Mouse (Mus musculus) liver, adult 2 months (tissue): ENCODE measurements at regions not wholly inside any gene's neighbourhood (a gene's known extent, or its start where the extent isn't known, plus 50 kb on each side); places are given as distances from the start of the nearest gene placed in this dataset.
A peak's percentile ranks its signal among the peaks of the same experiment; 100 is the strongest.

ENCODE experiments used
- DNase-seq: peaks from one replicate; pipeline ENCODE4 v3.0.0-alpha.2; 2011; ENCODE audit warnings: low read depth, low spot score; ENCODE audit errors: extremely low read depth
- H3K27ac ChIP-seq: fragments of 200-500 bp; replicated peaks from 2 replicates; pipeline ENCODE4 v1.5.1; 2012; ENCODE audit warnings: low read depth, mild to moderate bottlenecking, control low read depth, inconsistent platforms, low read length; ENCODE audit not compliant: insufficient read depth
- H3K27me3 ChIP-seq: fragments of 200-500 bp; 2 replicates; pipeline ENCODE4 v1.6.1; 2012; ENCODE audit warnings: mild to moderate bottlenecking, moderate library complexity, low read length, inconsistent platforms; ENCODE audit not compliant: control insufficient read depth, insufficient read depth
- H3K36me3 ChIP-seq: fragments of 200-500 bp; 2 replicates; pipeline ENCODE4 v1.6.1; 2012; ENCODE audit warnings: low read length, inconsistent platforms; ENCODE audit not compliant: control insufficient read depth, insufficient read depth
- H3K4me1 ChIP-seq: fragments of 200-500 bp; 2 replicates; pipeline ENCODE4 v1.6.1; 2011; ENCODE audit warnings: low read length; ENCODE audit not compliant: control insufficient read depth, insufficient read depth
- H3K4me3 ChIP-seq: fragments of 200-500 bp; 2 replicates; pipeline ENCODE4 v1.5.1; 2011; ENCODE audit warnings: low read depth, mild to moderate bottlenecking, control low read depth, low read length, moderate library complexity; ENCODE audit not compliant: insufficient read depth
- H3K79me2 ChIP-seq: fragments of 200-500 bp; 2 replicates; pipeline ENCODE4 v1.6.1; 2012; ENCODE audit warnings: inconsistent platforms, mild to moderate bottlenecking, low read length, moderate library complexity; ENCODE audit not compliant: control insufficient read depth, insufficient read depth
- H3K9ac ChIP-seq: fragments of 200-500 bp; 2 replicates; pipeline ENCODE4 v1.6.1; 2012; ENCODE audit warnings: low read depth, mild to moderate bottlenecking, control low read depth, inconsistent platforms, low read length
- CTCF ChIP-seq: fragments of 200-500 bp; IDR thresholded peaks from 2 replicates; pipeline ENCODE4 v1.5.1; 2011; ENCODE audit warnings: low read depth, low read length, control low read depth
- POLR2A ChIP-seq: fragments of 200-500 bp; IDR thresholded peaks from 2 replicates; pipeline ENCODE4 v1.6.1; 2011; ENCODE audit warnings: low read length, control low read depth; ENCODE audit not compliant: insufficient read depth; ENCODE audit errors: extremely low read depth
- WGBS: fragments of 180-500 bp; shearing (Covaris S2); methylation state at CpG from one replicate; pipeline ENCODE4 v1.1.7; 2018; 5-methylcytosine and 5-hydroxymethylcytosine counted together

DNA sequence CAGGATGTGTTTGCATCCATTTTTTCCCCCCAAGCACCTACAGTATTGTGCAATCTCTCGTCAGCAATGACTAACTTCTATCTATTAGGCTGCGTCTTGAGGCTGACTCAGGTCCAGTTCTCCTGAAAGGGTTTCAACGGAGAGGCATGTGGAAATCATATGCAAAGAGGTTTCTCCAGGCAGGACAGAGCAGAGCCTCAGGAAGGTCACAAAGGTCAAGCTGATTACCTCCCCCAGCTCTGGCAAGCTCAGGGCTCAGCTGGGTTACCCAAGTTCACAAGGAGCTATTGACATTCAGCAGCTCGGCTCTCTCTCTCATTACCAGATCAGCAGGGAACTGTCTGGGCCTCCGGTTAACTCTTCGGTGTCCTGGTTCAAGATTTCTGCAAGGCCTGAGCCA, 166.0 kb upstream of the Nrip1 start:
- peak; percentile 75 for DNase-seq
- no peak overlapping the region for H3K4me3 ChIP-seq
- TF ChIP-seq POLR2A = no peak
- no peak for TF ChIP-seq CTCF
- H3K9ac ChIP-seq = no peak overlapping the region
- WGBS = 3% methylated on average over 6 of the region's 6 CpGs
- H3K4me1 ChIP-seq = peaks cover 5% of the 10 kb centered on the region; the same call in 1 of the 2 replicates
- no peaks in the 10 kb centered on the region for H3K36me3 ChIP-seq
- H3K27me3 ChIP-seq = no peaks in the 10 kb centered on the region
- no peak overlapping the region for H3K27ac ChIP-seq
- no peaks in the 10 kb centered on the region for H3K79me2 ChIP-seq

DNA sequence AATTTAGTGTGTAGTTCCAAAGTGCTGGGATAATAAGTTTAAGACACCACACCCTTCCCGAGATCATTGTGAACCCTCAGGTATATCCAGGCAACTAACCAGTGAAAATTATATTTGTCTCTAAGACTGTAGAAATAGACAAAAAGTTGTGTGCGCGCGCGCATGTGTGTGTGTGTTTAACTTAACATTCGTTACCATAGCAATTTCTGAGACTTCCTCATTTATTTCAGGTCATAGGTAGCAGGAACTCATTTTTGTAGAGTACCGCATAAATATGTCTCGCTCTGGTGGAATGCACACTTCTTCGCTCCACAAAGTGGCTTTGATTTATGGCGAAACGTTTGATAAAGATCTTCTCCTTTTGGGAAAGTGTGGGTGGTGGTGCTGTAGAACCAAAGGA, 164.2 kb upstream of the Nrip1 start:
- DNase-seq = no peak
- 92% methylated on average over 11 of the region's 11 CpGs for WGBS
- no peak for TF ChIP-seq POLR2A
- TF ChIP-seq CTCF = no peak
- Histone ChIP-seq H3K27me3 (no peaks in the 10 kb centered on the region), H3K79me2 (no peaks in the 10 kb centered on the region), H3K4me3 (no peak overlapping the region), H3K27ac (no peak overlapping the region), H3K36me3 (no peaks in the 10 kb centered on the region), H3K9ac (no peak overlapping the region), H3K4me1 (peaks cover 5% of the 10 kb centered on the region; the same call in 1 of the 2 replicates)

DNA sequence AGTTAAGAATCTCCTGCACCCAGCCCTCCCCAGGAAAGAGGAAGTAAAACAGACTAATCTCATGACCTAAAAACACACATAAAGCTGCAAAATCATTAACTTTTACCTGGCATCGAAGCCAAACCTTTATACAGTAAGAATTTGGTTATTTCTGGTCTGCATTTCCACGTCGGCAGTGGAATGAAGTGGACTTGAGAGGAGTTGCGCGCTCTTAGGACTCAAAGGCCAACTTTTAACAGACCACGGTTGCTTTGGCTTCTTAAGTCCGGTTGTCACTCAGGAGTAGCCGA, 159.2 kb upstream of the Nrip1 start:
- no peaks in the 10 kb centered on the region for H3K36me3 ChIP-seq
- H3K4me3 ChIP-seq = no peak overlapping the region
- H3K27me3 ChIP-seq = no peaks in the 10 kb centered on the region
- WGBS = 52% methylated on average over 8 of the region's 8 CpGs
- DNase-seq = peak; percentile 54
- H3K79me2 ChIP-seq = no peaks in the 10 kb centered on the region
- no peak overlapping the region for H3K27ac ChIP-seq
- peaks cover 7% of the 10 kb centered on the region; the same call in 1 of the 2 replicates for H3K4me1 ChIP-seq
- TF ChIP-seq CTCF (no peak), POLR2A (no peak)
- no peak overlapping the region for H3K9ac ChIP-seq

DNA sequence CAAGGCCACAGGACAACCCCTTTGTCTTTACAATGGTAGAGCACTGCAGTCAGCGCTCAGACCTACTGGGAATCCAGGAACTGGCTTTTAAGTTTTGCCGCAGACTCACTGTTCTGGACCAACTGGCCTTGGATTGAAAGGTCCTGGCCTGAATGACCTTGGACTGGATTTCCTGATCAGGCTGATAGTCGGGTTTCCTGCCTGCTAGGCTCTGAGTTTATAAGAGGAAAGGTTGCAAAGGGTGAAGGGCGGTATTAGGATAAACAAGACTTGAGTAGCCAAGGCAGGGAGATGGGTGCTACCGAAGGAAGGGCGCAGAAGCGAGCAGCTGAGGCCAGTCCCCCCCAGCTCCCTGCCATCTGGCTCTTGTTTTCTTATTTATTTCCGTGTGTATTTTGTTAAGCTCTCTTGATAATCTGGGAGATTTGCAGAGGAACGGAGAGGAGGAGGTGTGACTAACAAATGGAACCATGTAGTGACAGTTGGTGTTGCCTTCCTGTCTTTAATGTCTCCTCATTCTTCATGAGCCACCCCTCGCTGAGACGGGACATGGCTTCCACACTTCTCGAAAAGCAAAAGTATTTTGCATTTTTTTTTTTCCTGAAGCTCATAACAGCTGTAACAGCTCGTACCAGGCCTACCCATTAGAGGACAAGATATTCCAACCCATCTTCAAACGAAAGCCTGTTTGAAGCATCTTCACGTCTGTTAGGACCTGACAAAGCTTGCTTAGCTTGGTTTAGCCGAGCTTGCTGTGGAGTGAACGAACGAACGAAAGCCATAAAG, 158.7 kb upstream of the Nrip1 start:
- Histone ChIP-seq H3K9ac (no peak overlapping the region), H3K79me2 (no peaks in the 10 kb centered on the region), H3K4me3 (no peak overlapping the region), H3K36me3 (no peaks in the 10 kb centered on the region), H3K27me3 (no peaks in the 10 kb centered on the region), H3K27ac (no peak overlapping the region), H3K4me1 (peaks cover 7% of the 10 kb centered on the region; the same call in 1 of the 2 replicates)
- peak; percentile 79 for DNase-seq
- TF ChIP-seq POLR2A = no peak
- 61% methylated on average over 19 of the region's 19 CpGs for WGBS

DNA sequence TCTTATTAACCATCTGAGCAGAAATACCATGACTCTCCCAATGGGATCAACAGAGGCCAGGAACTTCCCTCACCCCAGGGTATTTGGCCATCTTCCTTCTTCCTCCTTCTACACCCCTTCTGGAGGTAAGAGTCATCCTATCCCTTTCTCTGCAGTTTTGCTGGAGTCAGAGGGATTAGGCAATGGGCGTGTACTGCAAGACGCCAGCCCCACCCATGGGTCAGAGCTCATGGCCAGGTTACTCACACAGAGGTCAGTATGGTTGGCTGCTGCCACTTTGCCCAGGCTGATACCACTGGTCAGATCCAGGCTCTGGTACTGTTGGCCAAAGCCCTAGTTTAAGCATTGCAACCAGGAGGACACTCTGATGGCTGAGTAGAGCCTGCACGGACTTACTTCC, 157.3 kb upstream of the Nrip1 start:
- Histone ChIP-seq H3K27me3 (no peaks in the 10 kb centered on the region), H3K36me3 (no peaks in the 10 kb centered on the region), H3K27ac (no peak overlapping the region), H3K4me3 (no peak overlapping the region), H3K79me2 (no peaks in the 10 kb centered on the region), H3K9ac (no peak overlapping the region), H3K4me1 (peaks cover 7% of the 10 kb centered on the region; the same call in 1 of the 2 replicates)
- 67% methylated on average over 3 of the region's 3 CpGs for WGBS
- no peak for TF ChIP-seq POLR2A
- no peak for TF ChIP-seq CTCF
- peak; percentile 79 for DNase-seq

DNA sequence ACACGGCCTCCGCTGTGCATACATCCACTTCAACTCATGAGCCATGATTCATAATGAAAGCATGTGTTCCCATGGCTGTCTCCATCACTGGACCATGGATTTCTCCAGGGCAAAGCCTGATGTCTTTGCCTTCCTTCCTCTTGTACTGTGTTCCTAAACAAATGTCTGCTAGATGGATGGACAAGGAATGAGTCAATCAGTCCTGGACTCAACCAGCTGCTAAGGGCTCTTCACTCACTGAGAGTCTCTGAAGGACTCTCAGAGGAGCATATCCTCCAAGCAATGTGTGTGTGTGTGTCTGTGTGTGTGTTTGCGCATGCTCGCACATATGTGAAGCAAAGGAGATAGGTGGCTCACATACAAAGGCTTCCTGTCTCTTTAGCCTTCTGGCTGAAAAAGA, 156.0 kb upstream of the Nrip1 start:
- H3K9ac ChIP-seq = no peak overlapping the region
- H3K27ac ChIP-seq = no peak overlapping the region
- no peaks in the 10 kb centered on the region for H3K36me3 ChIP-seq
- WGBS = 97% methylated on average over 4 of the region's 4 CpGs
- no peaks in the 10 kb centered on the region for H3K79me2 ChIP-seq
- no peaks in the 10 kb centered on the region for H3K27me3 ChIP-seq
- H3K4me1 ChIP-seq = peaks cover 7% of the 10 kb centered on the region; the same call in 1 of the 2 replicates
- TF ChIP-seq CTCF (no peak), POLR2A (no peak)
- DNase-seq = no peak
- H3K4me3 ChIP-seq = no peak overlapping the region
